Mouse (Mus musculus) neural tube, embryonic 10.5 days (tissue): ENCODE measurements at regions not wholly inside any gene's neighbourhood (a gene's known extent, or its start where the extent isn't known, plus 50 kb on each side); places are given as distances from the start of the nearest gene placed in this dataset.
"Not testable (repeated sequence)": the region's sequence is repeated elsewhere in the genome, so short reads cannot be mapped to it uniquely, and the experiment has no call there.

ENCODE experiments used
- DNase-seq: peaks from one replicate; pipeline ENCODE4 v3.0.0-alpha.2; 2017; ENCODE audit warnings: low spot score; ENCODE audit errors: extremely low spot score

DNA sequence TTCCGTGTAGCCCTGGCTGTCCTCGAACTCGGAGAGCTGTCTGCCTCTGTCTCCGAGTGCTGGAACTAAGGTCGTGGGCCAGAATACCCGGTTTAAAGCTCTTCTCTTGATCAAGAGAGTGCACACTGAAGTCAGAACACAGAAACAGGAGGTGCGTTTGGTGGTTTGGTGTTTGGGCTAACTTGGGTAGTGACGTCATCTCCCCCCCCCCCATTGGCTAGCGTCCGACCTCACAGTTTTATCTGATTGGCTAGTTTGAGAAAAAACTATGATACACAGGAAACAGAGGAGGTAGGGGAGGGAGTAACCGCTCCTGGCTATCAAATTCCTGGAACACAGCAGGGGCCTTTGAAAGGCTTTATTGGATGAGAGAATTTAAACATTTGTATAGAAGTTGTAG, 60.2 kb upstream of the Pim1 start:
- no peak for DNase-seq

DNA sequence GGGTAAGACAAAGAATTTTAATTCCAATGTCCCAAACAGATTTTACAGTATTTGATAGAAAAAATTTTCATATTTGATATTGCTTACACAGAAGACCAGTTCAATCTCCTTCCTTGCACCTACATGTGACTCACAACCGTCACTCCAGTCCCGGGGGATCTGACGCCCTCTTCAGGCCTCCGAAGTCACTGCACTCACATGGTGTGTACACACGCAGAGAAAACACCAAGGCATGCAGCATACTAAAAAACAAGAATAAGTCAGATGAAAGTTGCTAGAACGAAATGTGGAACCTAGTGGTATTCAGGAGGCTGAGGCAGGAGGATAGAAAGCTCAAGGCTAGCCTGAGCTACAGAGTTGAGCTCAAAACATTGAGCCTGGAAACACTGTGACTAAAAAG, 59.7 kb upstream of the Pim1 start:
- DNase-seq: no peak

DNA sequence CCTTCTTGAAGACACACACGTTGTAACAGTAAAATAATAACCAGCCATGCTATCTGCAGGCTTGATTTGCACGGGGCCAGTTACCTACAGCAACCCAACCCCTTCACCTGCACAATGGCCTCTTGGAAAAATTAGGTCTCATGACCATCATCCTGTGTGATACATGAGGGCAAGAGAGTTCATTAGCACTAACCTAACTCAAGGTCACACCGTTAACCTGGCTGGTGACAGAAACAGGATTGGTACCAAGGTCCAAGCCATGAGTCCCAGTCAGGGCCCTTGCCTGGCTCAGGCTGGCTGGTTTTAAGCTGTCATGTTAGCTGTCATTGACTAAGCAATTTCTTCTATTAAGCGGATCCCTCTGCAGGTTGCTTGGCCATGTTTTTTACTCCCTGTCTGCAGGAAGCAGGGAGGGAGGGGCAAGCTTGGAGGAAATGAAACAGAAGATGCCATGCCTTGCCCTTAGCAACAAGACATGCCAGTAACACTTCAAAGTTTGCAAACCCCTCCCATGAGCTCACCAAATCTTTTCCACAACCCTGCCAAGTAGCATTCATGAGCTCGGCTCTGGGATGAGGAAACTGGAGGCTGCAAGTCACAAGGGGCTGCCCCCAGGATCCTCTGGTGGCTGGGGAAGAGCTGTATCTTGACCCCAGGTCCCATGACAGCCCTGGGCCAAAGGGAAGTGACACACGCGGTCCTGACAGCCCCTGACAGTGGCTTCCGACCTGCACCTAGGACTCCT, 58.8 kb upstream of the Pim1 start:
- DNase-seq: no peak

DNA sequence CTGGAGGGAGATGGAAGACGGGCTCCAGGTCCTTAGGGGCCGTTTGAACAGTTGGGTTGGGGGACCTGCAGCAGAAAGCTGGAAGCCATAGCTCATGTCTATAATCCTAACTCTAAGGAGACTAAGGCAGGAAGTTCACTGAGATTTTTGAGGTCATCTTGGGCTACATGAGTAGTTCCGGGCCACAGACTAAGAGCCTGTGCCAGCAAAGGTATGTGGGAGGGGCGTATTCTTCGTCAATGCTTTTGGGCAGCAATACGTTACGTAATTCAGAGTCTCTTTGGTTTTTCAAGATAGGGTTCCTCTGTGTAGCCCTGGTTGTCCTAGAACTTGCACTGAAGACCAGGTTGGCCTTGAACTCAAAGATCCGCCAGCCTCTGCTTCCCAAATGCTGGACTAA, 57.9 kb upstream of the Pim1 start:
- no peak for DNase-seq

DNA sequence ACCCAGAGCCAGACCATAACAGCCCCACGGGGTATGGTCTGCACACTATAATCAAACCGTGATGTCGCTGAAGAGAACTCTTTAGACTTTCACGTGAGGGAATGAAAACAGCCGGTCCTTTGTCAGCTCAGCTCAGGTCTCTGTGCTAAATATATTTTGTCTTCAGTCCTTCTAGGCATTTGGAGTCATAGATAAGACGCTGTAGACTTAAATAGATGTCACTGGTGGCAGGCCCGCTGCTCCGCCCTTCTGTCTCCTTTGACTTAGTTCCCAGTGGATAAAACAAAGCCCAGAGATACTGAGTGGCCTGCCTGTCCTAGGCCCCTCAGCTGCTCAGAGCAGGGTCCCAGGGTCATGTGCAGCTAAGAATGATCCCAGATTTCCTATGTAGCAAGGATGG, 57.2 kb upstream of the Pim1 start:
- DNase-seq: no peak

DNA sequence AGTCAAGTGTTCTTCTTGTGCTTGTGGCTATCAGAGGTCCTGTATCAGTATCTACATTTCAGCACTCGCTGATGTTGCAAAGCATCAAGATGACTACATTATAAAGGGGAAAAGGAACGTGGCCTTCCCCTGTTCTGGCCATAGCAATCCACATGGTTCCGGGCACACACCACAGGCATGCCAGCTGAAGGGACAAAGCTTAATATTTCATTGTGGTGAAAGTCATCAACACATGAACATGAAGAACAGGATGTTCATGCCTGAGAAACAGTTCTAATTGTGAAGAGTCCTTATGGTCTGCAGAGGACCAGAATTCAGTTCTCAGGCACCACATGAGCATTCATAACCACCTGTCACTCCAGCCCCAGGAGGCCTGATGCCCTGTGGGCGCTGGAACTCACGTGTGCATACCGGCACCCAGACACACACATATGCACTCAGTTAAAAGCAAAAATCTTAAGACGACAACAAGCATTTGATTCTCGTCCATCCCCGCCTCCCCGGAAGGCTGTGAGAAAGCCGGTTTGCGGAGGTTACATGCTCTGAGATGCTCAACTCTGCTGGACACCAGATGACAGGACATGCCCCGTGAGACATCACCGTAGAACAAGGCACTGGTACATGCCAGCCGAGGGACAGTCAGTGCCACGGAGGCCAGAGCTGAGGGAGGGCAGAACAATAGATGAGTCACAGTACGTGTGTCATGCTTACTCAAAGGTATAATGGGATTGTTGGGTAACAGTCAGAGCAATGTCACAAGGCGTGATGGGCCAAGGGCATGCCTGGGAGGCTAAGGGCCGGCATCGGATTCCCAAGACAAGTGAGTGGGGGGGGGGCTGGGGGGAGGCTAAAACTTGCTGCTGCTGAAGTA, 56.2 kb upstream of the Pim1 start:
- DNase-seq: no peak

DNA sequence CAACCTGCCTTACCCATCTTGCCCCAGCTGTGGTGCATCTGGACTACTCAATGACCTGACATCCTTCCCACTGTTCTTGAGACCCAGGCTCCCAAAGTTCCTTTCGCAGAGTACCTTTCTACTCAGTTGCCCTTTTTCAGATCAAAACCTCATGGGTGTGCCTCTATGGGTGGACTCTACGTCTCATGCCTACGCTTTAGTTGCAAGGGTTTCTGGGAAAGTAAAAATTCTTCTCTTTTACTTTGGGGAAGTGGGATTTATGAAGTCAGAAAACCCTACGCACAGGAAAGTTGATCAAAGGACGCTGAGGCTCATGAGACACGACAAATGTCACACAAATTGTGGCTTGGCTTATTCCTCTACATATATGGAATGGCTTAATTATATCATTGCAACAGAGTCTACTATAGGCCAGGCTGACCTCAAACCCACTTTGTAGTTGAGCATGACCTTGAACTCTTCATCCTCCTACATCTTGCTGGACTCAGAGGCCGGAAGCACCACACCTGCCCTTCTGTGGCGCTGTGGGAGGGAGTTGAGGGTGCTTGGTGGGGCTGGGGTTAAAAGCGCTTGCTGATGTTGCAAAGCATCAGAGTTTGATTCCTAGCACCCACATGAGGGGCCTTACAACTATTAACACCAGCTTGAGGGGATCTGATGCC, 55.1 kb upstream of the Pim1 start:
- no peak for DNase-seq

DNA sequence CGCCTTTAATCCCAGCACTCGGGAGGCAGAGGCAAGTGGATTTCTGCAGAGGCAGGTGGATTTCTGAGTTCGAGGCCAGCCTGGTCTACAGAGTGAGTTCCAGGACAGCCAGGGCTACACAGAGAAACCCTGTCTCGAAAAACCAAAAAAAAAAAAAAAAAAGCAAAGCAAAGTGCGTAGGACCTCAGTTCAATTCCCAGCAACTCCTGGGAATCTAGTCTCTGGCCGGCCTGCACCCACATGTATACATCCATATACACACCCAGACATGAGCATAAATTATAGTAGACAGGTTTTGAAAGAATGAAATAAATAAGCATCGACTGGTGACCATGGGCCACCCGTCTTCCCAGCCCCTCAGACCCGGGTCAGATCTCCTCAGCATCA, 54.1 kb upstream of the Pim1 start:
- not testable (repeated sequence) for DNase-seq

DNA sequence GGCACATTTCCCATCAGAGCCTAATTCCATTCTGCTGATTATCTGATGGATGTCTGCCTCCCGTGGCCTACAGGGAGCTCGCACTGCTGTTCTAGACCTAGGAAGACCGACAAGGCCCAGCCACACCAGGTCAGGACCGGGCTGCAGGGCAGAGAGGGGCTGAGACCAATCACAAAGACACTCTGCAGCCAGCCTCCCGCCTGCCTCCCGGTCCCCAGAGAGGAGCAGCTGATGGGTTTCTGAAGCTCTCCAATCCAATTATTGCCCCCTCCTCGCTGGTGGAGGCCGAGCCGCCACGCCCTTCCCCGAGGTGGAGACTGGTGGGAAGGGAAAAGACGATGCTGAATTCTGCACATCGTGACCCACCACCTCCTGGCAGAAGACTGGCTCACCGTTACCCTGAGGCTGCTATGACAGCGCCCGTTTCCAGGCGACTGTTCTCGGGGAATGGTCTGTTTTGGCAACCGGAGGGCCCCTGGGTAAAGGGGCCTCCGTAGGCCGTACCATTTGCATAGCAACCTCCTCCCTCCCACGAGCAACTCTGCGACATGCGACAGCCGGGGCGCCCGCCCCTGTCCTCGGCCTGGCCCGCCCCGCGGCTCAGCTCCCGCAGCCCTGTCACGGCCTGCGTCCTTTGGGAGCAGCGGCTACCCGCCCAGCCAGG, 53.5 kb upstream of the Pim1 start:
- peak; percentile 81 for DNase-seq

DNA sequence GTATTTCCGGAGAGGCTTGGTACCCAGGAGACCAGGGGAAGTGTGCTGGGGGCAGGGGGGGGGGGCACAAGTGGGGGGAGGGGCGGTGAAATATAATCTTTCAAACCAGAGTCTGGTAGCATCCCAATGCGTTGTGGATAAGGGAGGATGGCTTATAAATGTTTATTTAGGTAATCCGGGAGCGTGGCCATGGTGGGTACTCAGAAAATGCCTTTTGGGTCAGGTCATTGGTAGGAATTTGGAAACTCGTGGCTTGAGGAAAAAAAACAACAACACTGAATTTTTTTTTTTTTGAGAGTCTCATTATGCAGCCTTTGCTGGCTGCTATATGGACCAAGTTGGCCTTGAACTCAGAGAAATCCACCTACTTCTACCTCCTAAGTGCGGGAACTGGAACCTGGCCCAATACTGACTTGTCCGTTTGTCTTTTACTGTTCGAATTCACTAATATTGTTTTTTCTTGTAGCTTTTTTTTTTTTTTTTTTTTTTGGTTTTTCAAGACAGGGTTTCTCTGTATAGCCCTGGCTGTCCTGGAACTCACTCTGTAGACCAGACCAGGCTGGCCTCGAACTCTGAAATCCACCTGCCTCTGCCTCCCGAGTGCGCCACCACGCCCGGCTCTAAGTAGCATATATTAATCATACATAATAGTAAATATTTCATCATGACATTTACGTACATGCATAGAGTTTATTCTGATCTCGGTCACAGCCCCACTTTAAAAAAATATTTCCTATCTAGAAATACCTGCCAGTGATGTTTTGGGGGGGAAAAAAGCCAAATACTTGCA, 52.8 kb upstream of the Pim1 start:
- DNase-seq: no peak

DNA sequence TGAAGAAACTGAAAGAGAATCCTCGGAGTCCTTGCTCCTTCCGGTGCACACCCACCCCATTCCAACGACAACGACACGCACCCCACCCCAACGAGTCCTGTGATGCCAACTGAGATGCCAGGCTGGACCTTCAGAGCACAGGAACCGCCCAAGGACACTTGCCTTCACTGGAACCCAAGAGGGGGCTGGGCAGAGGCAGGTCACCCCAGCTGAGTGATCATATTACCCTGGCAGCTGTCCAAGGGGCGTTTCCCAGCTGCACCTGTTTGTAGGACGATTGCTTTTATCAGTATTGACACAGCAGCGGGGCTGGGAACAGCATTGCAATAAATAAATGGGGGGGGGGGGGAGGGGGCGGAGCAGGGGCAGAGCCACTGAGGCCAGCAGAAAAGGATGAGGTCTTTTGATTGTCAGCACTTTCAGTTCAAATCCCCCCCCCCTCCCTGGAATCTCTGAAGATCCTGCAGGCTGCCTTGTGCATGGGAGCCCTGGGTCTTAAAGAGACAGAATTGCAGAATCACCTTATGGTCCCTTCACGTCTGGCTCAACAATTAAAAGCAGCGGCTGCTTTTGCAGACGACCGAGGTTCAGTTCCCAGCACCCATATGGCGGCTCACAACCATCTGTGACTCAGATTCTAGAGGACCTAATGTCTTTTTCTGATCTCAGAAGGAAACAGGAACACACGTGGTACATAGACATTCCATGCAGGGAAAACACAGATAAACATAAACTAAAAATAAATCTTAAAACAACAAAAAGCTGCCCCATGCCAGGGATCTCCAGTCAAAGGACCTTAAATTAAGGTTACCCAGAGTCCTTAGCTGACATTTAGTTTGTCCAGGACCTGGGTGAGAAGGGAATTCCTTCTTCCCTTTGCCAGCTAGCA, 52.0 kb upstream of the Pim1 start:
- peak; percentile 65 for DNase-seq

DNA sequence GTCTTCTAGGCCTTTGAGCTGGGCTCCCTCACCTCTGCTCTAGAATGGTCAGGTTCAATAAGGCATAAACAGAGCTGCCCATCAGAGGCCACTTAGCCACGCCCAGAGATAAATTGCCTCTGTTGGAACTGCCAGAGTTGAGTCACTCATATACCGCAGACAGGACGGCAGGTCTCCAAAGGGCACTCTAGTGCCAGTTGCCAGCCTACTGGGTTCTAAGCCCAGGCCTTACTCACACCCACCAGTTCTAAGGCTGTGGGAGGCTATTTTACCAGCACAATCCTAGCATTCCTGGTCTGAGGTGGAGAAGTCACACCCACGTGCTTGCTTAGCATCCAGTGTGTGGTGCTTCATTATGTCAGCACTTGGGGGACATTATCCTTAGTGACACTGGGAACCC, 50.6 kb upstream of the Pim1 start:
- no peak for DNase-seq

DNA sequence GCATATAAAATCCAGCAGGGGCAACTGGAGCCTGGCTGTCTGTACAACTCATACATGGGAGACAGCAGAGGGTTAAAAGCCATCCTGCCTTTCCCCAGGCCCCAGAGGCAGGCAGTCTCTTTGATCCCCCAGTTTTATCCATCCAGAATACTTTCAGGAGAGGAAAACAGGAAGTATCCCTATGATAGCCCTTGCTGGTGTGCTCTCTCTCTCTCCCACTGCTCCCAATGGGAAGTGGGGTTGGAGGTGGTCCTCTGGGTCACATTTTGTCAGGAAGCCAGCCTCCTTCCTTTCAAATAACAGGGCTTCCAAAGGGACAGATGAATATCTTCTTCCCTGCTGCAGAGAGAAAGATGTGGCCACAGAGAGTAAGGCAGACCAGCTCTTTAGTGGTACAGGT, 50.1 kb upstream of the Pim1 start:
- DNase-seq: no peak
